Mouse (Mus musculus): ENCODE results near the gene Kif9.

DNA sequence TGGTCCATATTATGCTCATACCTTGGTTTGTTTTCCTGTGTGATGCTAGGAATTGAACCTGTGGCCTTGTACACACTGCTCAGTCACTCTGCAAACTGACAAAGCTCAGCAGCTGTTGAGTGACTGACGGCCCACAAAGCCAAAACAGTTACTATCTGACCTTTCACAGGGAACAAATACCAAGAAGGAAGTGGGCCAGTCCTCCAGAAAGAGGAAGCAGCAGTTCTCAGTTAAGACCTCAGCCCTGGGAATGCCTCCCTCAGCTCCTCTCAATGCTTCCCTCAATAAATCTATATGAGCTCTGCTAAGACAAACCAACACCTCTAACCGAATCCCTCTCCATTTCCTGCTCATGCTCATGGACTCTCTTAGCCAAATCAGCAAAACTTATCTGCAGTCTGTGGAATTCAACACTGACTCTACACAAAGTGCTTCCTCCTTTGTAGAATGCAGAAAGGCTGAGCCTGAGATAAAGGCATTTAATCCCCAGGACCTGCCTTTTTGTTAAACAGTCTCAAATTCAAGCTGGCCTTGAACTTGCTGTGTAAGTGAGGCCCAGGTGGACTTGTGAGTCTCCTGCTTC is 17.5 kb upstream of the Kif9 start:
- TF ChIP-seq POLR2A (IDR thresholded peaks at IDR 0.05; ENCODE audit: insufficient read depth, low read length) = no peak
- TF ChIP-seq CTCF (IDR thresholded peaks at IDR 0.05; ENCODE audit: low read depth, low read length) = no peak
